16 mouse cellular contexts compared by ENCODE assay signal in the genomic region with DNA sequence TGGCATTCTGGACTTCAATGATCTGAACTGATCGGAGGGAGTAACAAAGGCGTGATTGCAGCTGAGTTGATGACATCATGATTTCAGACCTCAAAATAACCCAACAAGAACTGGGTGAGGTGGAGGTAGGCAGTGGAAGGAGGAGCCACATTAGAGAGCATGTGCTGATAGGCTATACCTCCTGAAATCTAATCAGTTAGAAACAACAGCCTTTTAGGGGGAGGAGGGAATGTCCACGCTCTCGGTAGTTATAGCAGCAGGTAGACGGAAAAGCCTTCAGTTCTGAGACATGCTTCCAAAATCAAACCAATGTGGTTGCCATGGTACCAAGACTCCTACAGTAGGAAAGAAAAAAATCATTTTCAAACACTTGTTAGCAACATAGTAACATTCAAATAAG. TPM values are rescaled to one million over a fixed set of nuclear protein-coding genes. Genes with fewer than 3 reads are reported as not detected.
DNase-seq lines count a peak whose midpoint lies in the region; ATAC-seq and TF ChIP-seq lines count a peak whose summit lies in the region.
"Had no signal": no experiment of that assay in that cellular context is flagged by ENCODE, and none has a peak within 500 bp of the region (broad histone marks: within the 10 kb centered on the region; RNA-seq: fewer than 3 reads in every experiment).

No protein-coding gene starts in this region.

- no peak overlapping the region for H3K9ac ChIP-seq in hindbrain, postnatal 0 days (replicated peaks; ENCODE audit: low read length)
- H3K9ac ChIP-seq in hindbrain, embryonic 11.5 days (ENCODE audit: low read depth, low read length) = no peak overlapping the region
- H3K9ac ChIP-seq: limb, embryonic 15.5 days; lung, embryonic 14.5 days had no signal

- TF ChIP-seq CTCF in hindbrain, postnatal 0 days (IDR thresholded peaks at IDR 0.05; ENCODE audit: low read depth) = no peak

- no peak overlapping the region for H3K4me3 ChIP-seq in hindbrain, postnatal 0 days (ENCODE audit: low read length)
- H3K4me3 ChIP-seq in hindbrain, embryonic 11.5 days (ENCODE audit: low read depth, low read length) = no peak overlapping the region
- H3K4me3 ChIP-seq: hindbrain, embryonic 10.5 days; limb, embryonic 15.5 days; megakaryocyte, embryonic 14.5 days had no signal

- H3K36me3 ChIP-seq in hindbrain, postnatal 0 days (ENCODE audit: insufficient read depth, low read length) = no peaks in the 10 kb centered on the region
- no peaks in the 10 kb centered on the region for H3K36me3 ChIP-seq in hindbrain, embryonic 11.5 days (ENCODE audit: control insufficient read depth, insufficient read depth, low read length)
- H3K36me3 ChIP-seq: hindbrain, embryonic 10.5 days; limb, embryonic 15.5 days had no signal

- H3K9me3 ChIP-seq in hindbrain, postnatal 0 days (ENCODE audit: low read length) = no peaks in the 10 kb centered on the region
- no peaks in the 10 kb centered on the region for H3K9me3 ChIP-seq in hindbrain, embryonic 11.5 days (ENCODE audit: control insufficient read depth, low read length)
- H3K9me3 ChIP-seq: hindbrain, embryonic 10.5 days; limb, embryonic 15.5 days had no signal

- peak; percentile 39 for DNase-seq in hindbrain, postnatal 0 days (ENCODE audit: low spot score)
- DNase-seq in hindbrain, embryonic 11.5 days (ENCODE audit: low spot score) = no peak
- DNase-seq in brain, adult 2 months (ENCODE audit: low read depth, low spot score) = peak; percentile 75
- peak; percentile 42 to 72 for DNase-seq in left cerebral cortex, postnatal 25 days (ENCODE audit: low spot score in 2 of 2)
- no peak for DNase-seq in cerebellum, postnatal 10 days
- no peak for DNase-seq in natural killer cell, adult 2 months (ENCODE audit: low spot score in 2 of 2)
- DNase-seq: cerebellum, postnatal 14 days; kidney, adult 18-20 months; kidney, postnatal 4 days; lung, embryonic 14.5 days; thymus, postnatal 14 days had no signal

- no peak overlapping the region; the same call in 1 of the 2 replicates for H3K27ac ChIP-seq in hindbrain, postnatal 0 days
- no peak overlapping the region for H3K27ac ChIP-seq in hindbrain, embryonic 11.5 days (ENCODE audit: low read depth, low read length)
- H3K27ac ChIP-seq: hindbrain, embryonic 10.5 days; limb, embryonic 15.5 days had no signal

- H3K4me1 ChIP-seq in hindbrain, postnatal 0 days (ENCODE audit: insufficient read depth, low read length) = peaks cover 3% of the 10 kb centered on the region; the same call in 1 of the 2 replicates
- no peaks in the 10 kb centered on the region for H3K4me1 ChIP-seq in hindbrain, embryonic 11.5 days (replicated peaks; ENCODE audit: control insufficient read depth, insufficient read depth, low read length)
- H3K4me1 ChIP-seq: hindbrain, embryonic 10.5 days; limb, embryonic 15.5 days; megakaryocyte, embryonic 14.5 days had no signal

- peak; percentile 86 for ATAC-seq in hindbrain, postnatal 0 days
- ATAC-seq in hindbrain, embryonic 11.5 days (ENCODE audit: low FRiP score) = no peak
- ATAC-seq in frontal cortex, adult (ENCODE audit: low TSS enrichment) = peak; percentile 93
- ATAC-seq: activated CD4-positive, CD25-positive, alpha-beta regulatory T cell, adult 4 months had no signal

- WGBS in hindbrain, postnatal 0 days = 56% methylated on average over 5 of the region's 5 CpGs
- 87% methylated on average over 5 of the region's 5 CpGs for WGBS in hindbrain, embryonic 11.5 days

- H3K4me2 ChIP-seq in hindbrain, postnatal 0 days (ENCODE audit: low read depth, low read length) = no peak overlapping the region
- H3K4me2 ChIP-seq in hindbrain, embryonic 11.5 days (replicated peaks; ENCODE audit: low read depth, low read length) = no peak overlapping the region
- H3K4me2 ChIP-seq: limb, embryonic 15.5 days; lung, embryonic 14.5 days had no signal

- intact Hi-C loops in left cerebral cortex, postnatal 25 days (cut with DNase I) = no loop called here

- no peaks in the 10 kb centered on the region for H3K27me3 ChIP-seq in hindbrain, postnatal 0 days (ENCODE audit: insufficient read depth, low read length)
- H3K27me3 ChIP-seq in hindbrain, embryonic 11.5 days (ENCODE audit: control insufficient read depth, insufficient read depth, low read length) = no peaks in the 10 kb centered on the region
- H3K27me3 ChIP-seq: limb, embryonic 15.5 days; megakaryocyte, embryonic 14.5 days had no signal

RNA-seq across cellular contexts. Expression of a gene that starts 55.4 kb away (rescaled TPM):
- total RNA-seq in hindbrain, postnatal 0 days (2014; rRNA removed) = 12.7 and 31.2 TPM in 2 replicates
- polyA plus RNA-seq in hindbrain, postnatal 0 days (2015; fragmentation: Nextera tagmentation; extraction: Ambion mirVana) = 5.1 and 5.7 TPM in 2 replicates
- 1.0 and 1.9 TPM in 2 replicates for polyA plus RNA-seq in hindbrain, embryonic 11.5 days (2014; fragmentation: Nextera tagmentation; extraction: Ambion mirVana)
- total RNA-seq in left cerebral cortex, postnatal 25 days (2021) = 10 to 100 TPM; 25.9 to 44.0 TPM

Comparison
In these comparisons a context has a peak if more than half of its experiments do, and no peak if none do; other contexts are left out.
1. DNase-seq: peak in hindbrain, postnatal 0 days (single experiment), brain, adult 2 months (single experiment) and left cerebral cortex, postnatal 25 days (2 of 2); none in hindbrain, embryonic 11.5 days (single experiment), cerebellum, postnatal 10 days (0 of 2) and natural killer cell, adult 2 months (0 of 2).